Mouse (Mus musculus): ENCODE data around the gene Pttg1.

Gene Pttg1

GRCm38 (mm10) chr11:43451322-43451721 is 25.3 kb upstream of the Pttg1 start:
- peaks cover 16% of the 10 kb centered on the region for H3K36me3 ChIP-seq (ENCODE audit: insufficient read depth, low read length)
- no peak for TF ChIP-seq POU5F1 (IDR thresholded peaks at IDR 0.05; ENCODE audit: borderline replicate concordance, low read length)
- peaks cover 6% of the 10 kb centered on the region for H3K9me3 ChIP-seq (ENCODE audit: low read length)
- peaks cover 4% of the 10 kb centered on the region for H3K4me1 ChIP-seq (replicated peaks; ENCODE audit: low read depth, low read length)
- H3K27me3 ChIP-seq (ENCODE audit: insufficient read depth, low read length): no peaks in the 10 kb centered on the region
- no peak overlapping the region for H3K4me3 ChIP-seq (replicated peaks; ENCODE audit: low read length)

- Histone ChIP-seq H3K9me3 (ENCODE audit: low read length) (peaks cover 6% of the 10 kb centered on the region), H3K27me3 (ENCODE audit: insufficient read depth, low read length) (no peaks in the 10 kb centered on the region), H3K4me3 (replicated peaks; ENCODE audit: low read length) (no peak overlapping the region), H3K36me3 (ENCODE audit: insufficient read depth, low read length) (peaks cover 30% of the 10 kb centered on the region), H3K4me1 (replicated peaks; ENCODE audit: low read depth, low read length) (peaks cover 7% of the 10 kb centered on the region)
- TF ChIP-seq CTCF (conservative IDR thresholded peaks at IDR 0.05; ENCODE audit: low read length) (no peak), POU5F1 (IDR thresholded peaks at IDR 0.05; ENCODE audit: borderline replicate concordance, low read length) (no peak), NANOG (IDR thresholded peaks at IDR 0.05; ENCODE audit: borderline replicate concordance, low read length) (no peak)
Measured at GRCm38 (mm10) chr11:43449916-43450315, 23.9 kb upstream of the Pttg1 start.

GRCm38 (mm10) chr11:43443183-43443582 is 17.1 kb upstream of the Pttg1 start:
- TF ChIP-seq NANOG (IDR thresholded peaks at IDR 0.05; ENCODE audit: borderline replicate concordance, low read length): no peak
- TF ChIP-seq POU5F1 (IDR thresholded peaks at IDR 0.05; ENCODE audit: borderline replicate concordance, low read length): no peak
- TF ChIP-seq CTCF (conservative IDR thresholded peaks at IDR 0.05; ENCODE audit: low read length): no peak
- no peak overlapping the region for H3K4me3 ChIP-seq (replicated peaks; ENCODE audit: low read length)
- no peaks in the 10 kb centered on the region for H3K27me3 ChIP-seq (ENCODE audit: insufficient read depth, low read length)
- H3K36me3 ChIP-seq (ENCODE audit: insufficient read depth, low read length): peaks cover 98% of the 10 kb centered on the region
- no peaks in the 10 kb centered on the region for H3K9me3 ChIP-seq (ENCODE audit: low read length)
- H3K4me1 ChIP-seq (replicated peaks; ENCODE audit: low read depth, low read length): peaks cover 7% of the 10 kb centered on the region

- Histone ChIP-seq H3K27me3 (ENCODE audit: insufficient read depth, low read length) (no peaks in the 10 kb centered on the region), H3K9me3 (ENCODE audit: low read length) (no peaks in the 10 kb centered on the region), H3K4me3 (replicated peaks; ENCODE audit: low read length) (no peak overlapping the region), H3K36me3 (ENCODE audit: insufficient read depth, low read length) (peaks cover 95% of the 10 kb centered on the region), H3K4me1 (replicated peaks; ENCODE audit: low read depth, low read length) (peaks cover under 1% of the 10 kb centered on the region; the same call in 1 of the 2 replicates)
- TF ChIP-seq CTCF (conservative IDR thresholded peaks at IDR 0.05; ENCODE audit: low read length): no peak
- no peak for TF ChIP-seq NANOG (IDR thresholded peaks at IDR 0.05; ENCODE audit: borderline replicate concordance, low read length)
- no peak for TF ChIP-seq POU5F1 (IDR thresholded peaks at IDR 0.05; ENCODE audit: borderline replicate concordance, low read length)
Measured at GRCm38 (mm10) chr11:43441121-43441520, 15.1 kb upstream of the Pttg1 start.

GRCm38 (mm10) chr11:43434024-43434407 is 8.0 kb upstream of the Pttg1 start:
- no peak for TF ChIP-seq NANOG (IDR thresholded peaks at IDR 0.05; ENCODE audit: borderline replicate concordance, low read length)
- H3K36me3 ChIP-seq (ENCODE audit: insufficient read depth, low read length): peaks cover 26% of the 10 kb centered on the region
- peaks cover 14% of the 10 kb centered on the region for H3K4me1 ChIP-seq (replicated peaks; ENCODE audit: low read depth, low read length)
- H3K4me3 ChIP-seq (replicated peaks; ENCODE audit: low read length): peak overlapping the region; percentile 95
- H3K27me3 ChIP-seq (ENCODE audit: insufficient read depth, low read length): no peaks in the 10 kb centered on the region
- H3K9me3 ChIP-seq (ENCODE audit: low read length): peaks cover 5% of the 10 kb centered on the region

- Histone ChIP-seq H3K4me1 (replicated peaks; ENCODE audit: low read depth, low read length) (peaks cover 14% of the 10 kb centered on the region), H3K9me3 (ENCODE audit: low read length) (peaks cover 8% of the 10 kb centered on the region), H3K4me3 (replicated peaks; ENCODE audit: low read length) (peak within 1 kb of the TSS; percentile 95), H3K36me3 (ENCODE audit: insufficient read depth, low read length) (peaks cover 20% of the 10 kb centered on the region), H3K27me3 (ENCODE audit: insufficient read depth, low read length) (no peaks in the 10 kb centered on the region)
- TF ChIP-seq POU5F1 (IDR thresholded peaks at IDR 0.05; ENCODE audit: borderline replicate concordance, low read length) (no peak), CTCF (conservative IDR thresholded peaks at IDR 0.05; ENCODE audit: low read length) (no peak), NANOG (IDR thresholded peaks at IDR 0.05; ENCODE audit: borderline replicate concordance, low read length) (no peak)
Measured at GRCm38 (mm10) chr11:43433254-43434023, 7.4 kb upstream of the Pttg1 start, which contains the start of gene Slu7. Gene Slu7, plus strand, starts transcription at chr11:43433744.

- Histone ChIP-seq H3K9me3 (ENCODE audit: low read length) (peaks cover 15% of the 10 kb centered on the region), H3K27me3 (ENCODE audit: insufficient read depth, low read length) (no peaks in the 10 kb centered on the region), H3K4me3 (replicated peaks; ENCODE audit: low read length) (peak overlapping the region; percentile 76; the same call in 1 of the 2 replicates), H3K36me3 (ENCODE audit: insufficient read depth, low read length) (peaks cover 30% of the 10 kb centered on the region), H3K4me1 (replicated peaks; ENCODE audit: low read depth, low read length) (peaks cover 13% of the 10 kb centered on the region)
- TF ChIP-seq CTCF (conservative IDR thresholded peaks at IDR 0.05; ENCODE audit: low read length): no peak
- TF ChIP-seq POU5F1 (IDR thresholded peaks at IDR 0.05; ENCODE audit: borderline replicate concordance, low read length): no peak
- TF ChIP-seq NANOG (IDR thresholded peaks at IDR 0.05; ENCODE audit: borderline replicate concordance, low read length): no peak
Measured at GRCm38 (mm10) chr11:43426414-43426884, 398 bp upstream of the Pttg1 start.

GRCm38 (mm10) chr11:43425166-43425709 is 813 bp downstream of the Pttg1 start:
- peaks cover 13% of the 10 kb centered on the region for H3K4me1 ChIP-seq (replicated peaks; ENCODE audit: low read depth, low read length)
- H3K36me3 ChIP-seq (ENCODE audit: insufficient read depth, low read length): peaks cover 41% of the 10 kb centered on the region
- TF ChIP-seq CTCF (conservative IDR thresholded peaks at IDR 0.05; ENCODE audit: low read length) (no peak), NANOG (IDR thresholded peaks at IDR 0.05; ENCODE audit: borderline replicate concordance, low read length) (no peak), POU5F1 (IDR thresholded peaks at IDR 0.05; ENCODE audit: borderline replicate concordance, low read length) (no peak)
- H3K9me3 ChIP-seq (ENCODE audit: low read length): peaks cover 15% of the 10 kb centered on the region
- H3K4me3 ChIP-seq (replicated peaks; ENCODE audit: low read length): peak overlapping the region; percentile 76
- no peaks in the 10 kb centered on the region for H3K27me3 ChIP-seq (ENCODE audit: insufficient read depth, low read length)
